Mouse (Mus musculus) spleen, postnatal 36 days (tissue): Measurements from ENCODE around the gene Pigu.

Experiments
- DNase-seq, 2 experiments: peaks; one replicate each; pipeline ENCODE4 v3.0.0; 2022; ENCODE audit warnings: low spot score in 2 of 2, mixed read lengths in 1 of 2

The Pigu gene

GRCm38 (mm10) chr2:155367635-155368284 lies 10.5 kb upstream of the Pigu start:
- DNase-seq = no peak

GRCm38 (mm10) chr2:155357686-155358399 lies 613 bp upstream of the Pigu start:
- no peak for DNase-seq

GRCm38 (mm10) chr2:155354402-155354801 lies 2.8 kb downstream of the Pigu start:
- DNase-seq = no peak

- no peak for DNase-seq
Measured at GRCm38 (mm10) chr2:155346670-155347069, 10.6 kb downstream of the Pigu start.

GRCm38 (mm10) chr2:155340166-155340565 lies 17.1 kb downstream of the Pigu start:
- DNase-seq = no peak

GRCm38 (mm10) chr2:155336254-155336653 lies 21.0 kb downstream of the Pigu start:
- no peak for DNase-seq

- no peak for DNase-seq
Measured at GRCm38 (mm10) chr2:155335231-155335630, 22.0 kb downstream of the Pigu start.

- DNase-seq = no peak
Measured at GRCm38 (mm10) chr2:155333421-155333820, 23.8 kb downstream of the Pigu start.

GRCm38 (mm10) chr2:155331351-155331750 lies 25.9 kb downstream of the Pigu start:
- no peak for DNase-seq

GRCm38 (mm10) chr2:155330811-155331210 lies 26.4 kb downstream of the Pigu start:
- no peak for DNase-seq

GRCm38 (mm10) chr2:155329707-155330106 lies 27.5 kb downstream of the Pigu start:
- DNase-seq = no peak

- DNase-seq = no peak
Measured at GRCm38 (mm10) chr2:155328906-155329305, 28.3 kb downstream of the Pigu start.

- no peak for DNase-seq
Measured at GRCm38 (mm10) chr2:155327906-155328305, 29.3 kb downstream of the Pigu start.

- no peak for DNase-seq
Measured at GRCm38 (mm10) chr2:155326001-155326400, 31.2 kb downstream of the Pigu start.

- DNase-seq = no peak
Measured at GRCm38 (mm10) chr2:155320596-155320995, 36.6 kb downstream of the Pigu start.

GRCm38 (mm10) chr2:155318618-155319017 lies 38.6 kb downstream of the Pigu start:
- no peak for DNase-seq

- no peak for DNase-seq
Measured at GRCm38 (mm10) chr2:155313671-155314070, 43.6 kb downstream of the Pigu start.

GRCm38 (mm10) chr2:155308936-155309592 lies 48.2 kb downstream of the Pigu start:
- peak in 1 of 2 experiments; percentile 11 for DNase-seq

- DNase-seq = no peak
Measured at GRCm38 (mm10) chr2:155299563-155299962, 57.7 kb downstream of the Pigu start.

GRCm38 (mm10) chr2:155295453-155295852 lies 61.8 kb downstream of the Pigu start:
- peak; percentile 49 to 58 for DNase-seq

GRCm38 (mm10) chr2:155293946-155294345 lies 63.3 kb downstream of the Pigu start:
- DNase-seq = no peak

GRCm38 (mm10) chr2:155293382-155293781 lies 63.8 kb downstream of the Pigu start:
- no peak for DNase-seq

- DNase-seq = no peak
Measured at GRCm38 (mm10) chr2:155290066-155290465, 67.2 kb downstream of the Pigu start.
